Mouse (Mus musculus) hematopoietic multipotent progenitor cell, adult 10-12 weeks (in vitro differentiated cells): ENCODE results near the gene 1110032A03Rik. TPM values are rescaled to one million over a fixed set of nuclear protein-coding genes. Genes with fewer than 3 reads are reported as not detected.

ENCODE experiments used
- polyA plus RNA-seq: library from polyadenylated mRNA; stranded (reverse); fragments of >175 nt; gene quantifications from 2 replicates; pipeline ENCODE4 v1.2.3, GENCODE M21; 2012; ENCODE audit warnings: low replicate concordance

Gene 1110032A03Rik
- 2.3 and 2.5 TPM in 2 replicates for polyA plus RNA-seq

DNA sequence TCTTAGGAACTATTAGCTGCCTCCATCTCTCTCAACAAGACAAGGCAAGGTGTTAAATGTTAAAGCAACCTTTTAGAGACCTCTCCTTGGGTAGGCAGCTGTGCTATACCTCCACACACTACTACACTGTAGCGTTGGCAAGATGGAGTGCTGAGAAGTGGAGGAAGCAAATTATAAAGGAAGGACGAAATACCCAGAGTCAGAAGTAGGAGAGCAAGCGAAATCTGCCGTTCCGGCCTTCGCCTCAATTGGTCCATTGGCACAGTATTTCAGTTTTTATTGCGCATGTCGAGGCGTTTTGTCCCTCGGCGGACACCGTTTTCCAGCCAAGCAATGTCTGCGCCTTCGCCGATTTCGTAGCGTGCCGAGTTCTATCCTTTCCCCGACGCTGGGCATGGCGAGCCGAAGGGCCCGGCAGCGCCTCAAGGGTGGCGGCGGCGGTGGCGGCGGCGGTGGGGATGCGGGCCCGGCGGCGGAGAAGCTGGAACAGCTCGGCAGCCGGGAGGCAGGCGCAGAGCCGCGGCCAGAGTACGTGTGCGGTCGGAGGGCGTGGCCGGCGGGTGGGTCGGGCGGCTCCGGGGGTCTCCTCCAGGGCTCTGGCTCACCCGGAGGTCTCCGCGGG is at the start of gene 1110032A03Rik, which contains the start of gene Alg9:
TSS of gene 1110032A03Rik (minus strand) at position 530 of the 622 bp plus-strand sequence.
TSS of gene Alg9 (plus strand) at position 29 of the 622 bp plus-strand sequence.

DNA sequence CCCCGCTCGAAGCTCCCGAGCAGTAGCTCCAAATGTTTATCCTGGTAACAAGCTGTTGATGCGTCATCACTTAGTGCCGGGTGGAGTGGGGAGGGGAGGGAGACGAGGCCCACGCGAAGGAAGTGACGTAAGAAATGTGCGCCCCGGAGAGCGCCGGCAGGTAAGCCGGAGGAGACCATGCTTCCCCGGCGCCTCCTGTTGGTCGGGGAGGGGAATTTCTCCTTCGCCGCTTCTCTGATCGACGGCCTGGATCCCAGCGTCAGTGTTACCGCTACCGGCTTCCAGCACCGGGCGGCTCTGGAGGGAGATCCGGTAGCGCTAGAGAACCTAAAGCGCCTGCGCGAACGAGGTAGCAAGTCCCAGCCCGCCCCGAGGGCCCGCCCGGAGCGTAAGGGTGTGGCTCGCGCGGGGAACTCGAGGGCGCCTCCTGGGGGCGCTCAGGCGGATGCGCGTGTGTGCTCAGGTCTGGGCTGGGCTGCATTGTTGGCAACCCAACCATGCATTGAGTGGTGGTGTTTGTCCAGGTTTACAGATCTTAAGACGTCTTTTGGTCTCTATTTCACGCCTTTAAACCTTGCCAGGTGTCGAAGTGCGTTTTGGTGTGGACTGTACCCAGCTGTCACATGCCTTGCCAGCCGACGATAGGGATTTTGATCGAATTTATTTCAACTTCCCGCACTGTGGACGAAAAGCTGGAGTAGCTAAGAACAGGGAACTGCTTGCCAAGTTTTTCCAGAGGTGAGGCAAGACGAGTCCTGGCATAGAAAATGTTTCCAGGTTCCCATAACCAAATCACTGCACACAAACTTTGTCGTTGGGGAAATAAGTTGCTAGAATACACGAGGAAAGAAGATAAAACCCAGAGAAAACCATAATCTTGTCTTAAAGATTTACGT is 7.0 kb downstream of the 1110032A03Rik start, which contains the start of gene Fdxacb1:
TSS of gene Fdxacb1 (plus strand) at position 130 of the 896 bp plus-strand sequence.

DNA sequence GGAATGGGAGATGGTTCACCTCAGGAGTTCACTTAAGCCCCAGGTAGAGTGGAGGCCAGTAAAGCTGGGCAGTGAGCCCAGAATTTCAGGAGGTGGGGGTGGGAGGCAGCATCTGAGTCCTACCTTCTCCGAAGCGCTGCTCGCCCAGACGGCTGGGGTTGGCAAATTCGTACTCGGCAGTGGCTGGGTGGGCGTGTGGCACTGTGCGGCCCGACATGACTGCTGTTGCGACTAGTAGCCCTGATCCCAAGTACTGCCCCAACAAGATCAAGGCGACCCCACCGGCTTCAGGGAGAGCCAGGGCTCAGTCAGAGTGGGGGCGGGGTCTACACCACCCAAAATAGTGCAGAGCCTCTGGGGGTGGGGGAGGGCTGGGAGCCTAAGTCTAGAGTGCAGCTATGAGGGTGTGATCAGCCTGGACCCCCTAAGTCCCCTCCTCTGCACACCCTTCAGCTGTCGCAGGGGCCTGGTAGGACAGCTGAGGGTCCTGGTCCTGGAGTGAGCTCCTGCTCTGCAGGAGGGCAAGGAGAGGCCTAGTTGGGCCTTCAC is 23.2 kb downstream of the 1110032A03Rik start, which contains the start of gene Hspb2:
TSS of gene Hspb2 (minus strand) at position 301 of the 549 bp plus-strand sequence.

DNA sequence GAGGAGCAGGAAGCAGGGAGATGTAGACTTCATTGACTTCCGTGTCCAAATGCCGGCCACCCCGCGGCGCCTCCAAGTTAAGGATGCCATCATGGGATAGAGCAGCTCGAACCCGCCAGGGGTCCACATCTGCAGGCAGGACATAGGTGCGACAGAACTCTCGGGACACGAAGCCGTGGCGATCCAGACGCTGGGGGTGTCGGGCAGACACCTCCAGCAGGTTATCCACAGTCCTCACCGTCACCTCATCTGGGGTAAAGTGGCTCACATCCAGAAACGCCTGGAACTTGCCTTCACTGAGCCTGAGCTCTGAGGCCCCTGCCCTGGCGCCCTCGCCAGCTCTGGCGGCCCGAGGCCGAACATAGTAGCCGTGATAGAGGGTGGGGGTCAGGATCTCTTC is 24.0 kb downstream of the 1110032A03Rik start, which contains the start of gene Cryab:
TSS of gene Cryab (plus strand) at position 3 of the 400 bp plus-strand sequence.

GRCm38 (mm10) chr9:50746214-50746677 is 29.1 kb downstream of the 1110032A03Rik start, which contains the start of gene 2310030G06Rik:
Gene 2310030G06Rik, minus strand, starts transcription at chr9:50746536.

DNA sequence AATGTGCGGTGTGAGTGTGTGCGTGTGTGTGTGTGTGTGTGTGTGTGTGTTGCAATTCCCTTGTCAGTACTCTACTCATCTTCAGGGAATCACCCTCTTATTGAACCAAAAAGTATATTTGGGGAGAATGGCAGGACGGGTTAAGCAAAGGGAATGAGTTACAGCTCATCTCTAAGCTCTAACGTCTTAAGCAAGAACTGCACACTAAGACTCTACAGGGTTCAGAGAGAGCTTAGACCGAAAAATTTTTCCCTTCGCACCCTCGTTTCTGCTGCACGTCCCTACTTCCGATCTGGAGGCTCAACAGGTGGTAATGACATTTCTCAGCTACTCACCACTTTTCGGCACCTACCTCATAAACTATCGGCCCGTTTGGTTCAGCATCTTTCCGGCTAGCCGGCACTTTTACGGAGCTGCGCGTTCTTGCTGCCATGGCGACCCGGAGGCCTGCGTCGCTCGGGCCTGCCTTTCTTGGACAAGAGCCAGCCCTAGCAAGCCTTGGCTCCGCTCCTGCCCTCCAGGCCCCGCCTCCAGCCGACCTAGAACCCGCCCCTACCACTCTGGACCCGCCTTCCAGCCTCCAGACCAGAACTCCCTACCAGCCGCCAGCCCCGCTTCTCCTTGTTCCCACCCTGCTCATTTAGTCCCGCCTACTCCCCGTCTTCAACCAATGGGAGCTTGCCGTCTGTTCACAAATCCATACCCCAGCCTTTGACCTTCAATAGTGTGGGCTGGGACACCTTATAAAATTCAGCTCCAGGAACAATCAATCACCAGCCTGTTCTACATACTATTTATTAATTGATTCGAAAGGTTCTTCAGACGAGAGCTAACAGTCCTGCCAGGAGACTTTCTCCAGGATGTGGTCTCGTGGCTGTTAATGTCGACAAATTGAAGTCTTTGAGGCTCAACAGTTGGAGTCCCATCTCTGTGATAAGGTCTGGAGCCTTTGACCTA is 36.1 kb downstream of the 1110032A03Rik start, which contains the start of gene Dixdc1:
TSS of gene Dixdc1 (minus strand) at position 604 of the 957 bp plus-strand sequence.

Other genes starting within 250 kb of the 1110032A03Rik start
- gene Pts, start 246.8 kb downstream of the 1110032A03Rik start, polyA plus RNA-seq = 23.7 and 46.7 TPM in 2 replicates
- gene Il18, start 220.7 kb downstream of the 1110032A03Rik start, polyA plus RNA-seq = 1.6 and 9.5 TPM in 2 replicates
- 0.07 and 0.20 TPM in 2 replicates for gene Bco2, start 220.3 kb downstream of the 1110032A03Rik start, polyA plus RNA-seq
- gene Tex12, start 214.2 kb downstream of the 1110032A03Rik start, polyA plus RNA-seq = not detected in 2 replicates
- 7.0 and 22.5 TPM in 2 replicates for gene Sdhd, start 171.7 kb downstream of the 1110032A03Rik start, polyA plus RNA-seq
- 3.0 and 11.5 TPM in 2 replicates for gene Timm8b, start 171.6 kb downstream of the 1110032A03Rik start, polyA plus RNA-seq
- gene Pih1d2, start 158.2 kb downstream of the 1110032A03Rik start, polyA plus RNA-seq = 0.16 TPM in 1 of 2 replicates, not detected in the other
- 7.3 and 14.3 TPM in 2 replicates for gene Nkapd1, start 158.1 kb downstream of the 1110032A03Rik start, polyA plus RNA-seq
- gene Dlat, start 115.7 kb downstream of the 1110032A03Rik start, polyA plus RNA-seq = 15.4 and 24.2 TPM in 2 replicates
- gene Dixdc1, start 36.0 kb downstream of the 1110032A03Rik start, polyA plus RNA-seq = 0.08 TPM in 1 of 2 replicates, not detected in the other
- gene 2310030G06Rik, start 29.0 kb downstream of the 1110032A03Rik start, polyA plus RNA-seq = not detected in 2 replicates
- 0.46 and 1.3 TPM in 2 replicates for gene Cryab, start 24.2 kb downstream of the 1110032A03Rik start, polyA plus RNA-seq
- 0.25 and 0.27 TPM in 2 replicates for gene Hspb2, start 23.2 kb downstream of the 1110032A03Rik start, polyA plus RNA-seq
- gene Fdxacb1, start 7.3 kb downstream of the 1110032A03Rik start, polyA plus RNA-seq = 0.58 and 1.3 TPM in 2 replicates
- gene Alg9, start 501 bp downstream of the 1110032A03Rik start, polyA plus RNA-seq = 4.0 and 8.4 TPM in 2 replicates
- 4.3 and 4.8 TPM in 2 replicates for gene Ppp2r1b, start 69.8 kb upstream of the 1110032A03Rik start, polyA plus RNA-seq
- gene Sik2, start 233.6 kb upstream of the 1110032A03Rik start, polyA plus RNA-seq = 22.3 and 25.0 TPM in 2 replicates